Mouse (Mus musculus): ENCODE results near the gene Acp4. TPM values are rescaled to one million over a fixed set of nuclear protein-coding genes. Genes with fewer than 3 reads are reported as not detected.
"Not testable (repeated sequence)": the region's sequence is repeated elsewhere in the genome, so short reads cannot be mapped to it uniquely, and the experiment has no call there.

Gene Acp4
- total and polyA plus RNA-seq, 2 experiments = not detected

DNA sequence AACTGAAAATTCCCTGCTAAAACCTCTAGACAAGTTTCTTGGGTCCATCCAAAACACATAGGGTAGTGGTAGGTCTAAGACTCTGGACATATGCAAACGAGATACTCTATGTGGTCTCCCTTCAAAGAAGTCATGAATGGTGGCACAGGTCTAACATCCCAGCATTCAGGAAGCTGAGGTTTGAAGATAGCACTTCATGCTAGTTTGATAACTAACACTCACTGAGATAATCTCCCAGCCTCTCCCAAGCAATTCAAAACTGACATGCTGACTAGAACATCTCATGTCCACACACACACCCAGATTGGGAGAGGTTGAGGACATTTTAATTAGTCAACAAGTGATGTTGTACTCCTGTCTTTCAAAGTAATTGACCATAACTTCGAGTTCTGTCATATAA is 17.3 kb downstream of the Acp4 start:
- Histone ChIP-seq H3K4me1 (ENCODE audit: control insufficient read depth, insufficient read depth, low read length) (peaks cover 4% of the 10 kb centered on the region; the same call in 1 of the 2 replicates), H3K9ac (ENCODE audit: low read depth, low read length) (no peak overlapping the region), H3K27ac (replicated peaks; ENCODE audit: insufficient read depth, low read depth, low read length) (no peak overlapping the region), H3K36me3 (ENCODE audit: control insufficient read depth, insufficient read depth, low read length) (no peaks in the 10 kb centered on the region), H3K27me3 (ENCODE audit: control insufficient read depth, insufficient read depth, low read length) (no peaks in the 10 kb centered on the region), H3K79me2 (ENCODE audit: control insufficient read depth, insufficient read depth, low read length) (no peaks in the 10 kb centered on the region), H3K4me3 (ENCODE audit: insufficient read depth, low read depth, low read length) (no peak overlapping the region)
- TF ChIP-seq POLR2A (IDR thresholded peaks at IDR 0.05; ENCODE audit: extremely low read depth, insufficient read depth, low read length) = no peak
- no peak for TF ChIP-seq CTCF (IDR thresholded peaks at IDR 0.05; ENCODE audit: low read depth, low read length)
- no peak for DNase-seq (ENCODE audit: extremely low read depth, low read depth, low spot score)
- 67% methylated on average over 2 of the region's 2 CpGs for WGBS

DNA sequence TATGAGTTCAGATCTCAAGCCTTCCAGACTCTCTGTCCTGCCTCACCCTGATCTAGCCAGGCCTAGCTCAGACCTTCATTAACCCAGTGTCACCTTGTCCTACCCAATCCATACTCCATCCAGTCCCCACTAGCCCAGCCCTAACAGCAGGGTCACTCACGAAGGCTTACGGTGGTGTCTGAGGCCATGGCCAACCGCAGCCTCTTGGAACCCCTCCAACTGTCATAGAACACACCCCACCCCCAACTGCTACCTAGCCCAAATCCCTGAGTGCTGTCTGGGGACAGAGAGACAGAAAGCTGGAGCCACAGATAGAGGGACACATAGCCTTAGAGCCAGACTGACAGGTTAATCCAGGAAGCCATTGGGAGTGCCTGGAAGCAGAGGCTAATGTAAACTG is 21.3 kb downstream of the Acp4 start, which contains the start of gene Gm36864:
Gm36864 (plus strand) TSS at position 269 of the 400 bp plus-strand sequence.
- H3K79me2 ChIP-seq (ENCODE audit: control insufficient read depth, insufficient read depth, low read length) = no peaks in the 10 kb centered on the region
- H3K36me3 ChIP-seq (ENCODE audit: control insufficient read depth, insufficient read depth, low read length) = no peaks in the 10 kb centered on the region
- no peak within 1 kb of the TSS for H3K9ac ChIP-seq (ENCODE audit: low read depth, low read length)
- no peak for TF ChIP-seq CTCF (IDR thresholded peaks at IDR 0.05; ENCODE audit: low read depth, low read length)
- TF ChIP-seq POLR2A (IDR thresholded peaks at IDR 0.05; ENCODE audit: extremely low read depth, insufficient read depth, low read length) = no peak
- no peak within 1 kb of the TSS for H3K27ac ChIP-seq (replicated peaks; ENCODE audit: insufficient read depth, low read depth, low read length)
- WGBS = 58% methylated on average over 3 of the region's 3 CpGs
- H3K4me1 ChIP-seq (ENCODE audit: control insufficient read depth, insufficient read depth, low read length) = peaks cover 1% of the 10 kb centered on the region; the same call in 1 of the 2 replicates
- H3K27me3 ChIP-seq (ENCODE audit: control insufficient read depth, insufficient read depth, low read length) = no peaks in the 10 kb centered on the region
- DNase-seq (ENCODE audit: extremely low read depth, low read depth, low spot score) = no peak
- no peak within 1 kb of the TSS for H3K4me3 ChIP-seq (ENCODE audit: insufficient read depth, low read depth, low read length)

DNA sequence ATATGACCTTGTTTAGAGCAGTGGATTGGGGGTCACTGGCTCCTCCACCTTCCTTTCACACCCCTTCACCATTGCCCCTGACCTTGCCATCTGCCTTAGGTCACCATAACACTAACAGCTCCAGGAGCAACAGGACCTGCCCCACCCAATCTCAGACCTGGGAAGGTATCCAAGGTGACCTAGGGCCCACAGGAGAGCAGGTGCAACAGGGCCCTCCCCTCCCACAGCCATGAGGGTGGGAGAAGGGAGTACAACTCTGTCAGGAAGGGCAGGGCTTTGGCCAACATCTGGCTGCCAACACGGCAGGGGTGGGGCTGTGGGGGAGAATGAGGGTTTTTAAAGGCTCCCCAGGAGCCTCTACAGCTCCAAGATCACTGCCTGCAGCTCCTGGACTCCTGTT is 32.1 kb downstream of the Acp4 start, which contains the start of gene Klk1:
Klk1 (plus strand) TSS at position 285 of the 400 bp plus-strand sequence.
- H3K27ac ChIP-seq (replicated peaks; ENCODE audit: insufficient read depth, low read depth, low read length) = no peak within 1 kb of the TSS

DNA sequence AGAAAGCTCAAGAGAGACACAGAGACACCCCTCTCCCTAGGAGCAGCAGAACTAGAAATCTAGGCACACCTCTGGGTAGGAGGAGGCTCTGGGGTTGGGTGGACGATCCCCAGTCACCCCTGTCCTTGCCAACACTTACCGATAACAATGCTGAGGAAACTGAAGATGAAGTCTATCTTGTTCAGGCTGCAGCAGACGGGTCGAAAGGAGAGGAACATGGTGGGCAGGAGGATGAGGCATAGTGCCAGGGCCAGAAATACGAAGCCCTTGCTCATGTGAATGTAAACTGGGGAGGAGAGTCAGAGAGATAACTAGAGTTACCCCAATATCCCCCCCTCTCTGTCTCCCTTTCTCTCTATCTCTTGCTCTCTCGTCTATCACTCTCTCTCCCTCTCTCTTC is 34.8 kb downstream of the Acp4 start:
- not testable (repeated sequence) for H3K27ac ChIP-seq (replicated peaks; ENCODE audit: insufficient read depth, low read depth, low read length); H3K27me3 ChIP-seq (ENCODE audit: control insufficient read depth, insufficient read depth, low read length); H3K79me2 ChIP-seq (ENCODE audit: control insufficient read depth, insufficient read depth, low read length); H3K4me3 ChIP-seq (ENCODE audit: insufficient read depth, low read depth, low read length); H3K9ac ChIP-seq (ENCODE audit: low read depth, low read length); DNase-seq (ENCODE audit: extremely low read depth, low read depth, low spot score); H3K36me3 ChIP-seq (ENCODE audit: control insufficient read depth, insufficient read depth, low read length); H3K4me1 ChIP-seq (ENCODE audit: control insufficient read depth, insufficient read depth, low read length)
- WGBS = 75% methylated on average over 6 of the region's 6 CpGs

More for the DNA sequence above, 32.1 kb downstream of the Acp4 start, which contains the start of gene Klk1:
- H3K36me3 ChIP-seq (ENCODE audit: control insufficient read depth, insufficient read depth, low read length) = no peaks in the 10 kb centered on the region
- no peaks in the 10 kb centered on the region for H3K79me2 ChIP-seq (ENCODE audit: control insufficient read depth, insufficient read depth, low read length)
- no peaks in the 10 kb centered on the region for H3K27me3 ChIP-seq (ENCODE audit: control insufficient read depth, insufficient read depth, low read length)
- TF ChIP-seq CTCF (IDR thresholded peaks at IDR 0.05; ENCODE audit: low read depth, low read length) (no peak), POLR2A (IDR thresholded peaks at IDR 0.05; ENCODE audit: extremely low read depth, insufficient read depth, low read length) (no peak)
- no peak within 1 kb of the TSS for H3K9ac ChIP-seq (ENCODE audit: low read depth, low read length)
- no peak for DNase-seq (ENCODE audit: extremely low read depth, low read depth, low spot score)
- H3K4me3 ChIP-seq (ENCODE audit: insufficient read depth, low read depth, low read length) = no peak within 1 kb of the TSS
- H3K4me1 ChIP-seq (ENCODE audit: control insufficient read depth, insufficient read depth, low read length) = no peaks in the 10 kb centered on the region
- WGBS = 50% methylated on average over 1 of the region's 1 CpGs

DNA sequence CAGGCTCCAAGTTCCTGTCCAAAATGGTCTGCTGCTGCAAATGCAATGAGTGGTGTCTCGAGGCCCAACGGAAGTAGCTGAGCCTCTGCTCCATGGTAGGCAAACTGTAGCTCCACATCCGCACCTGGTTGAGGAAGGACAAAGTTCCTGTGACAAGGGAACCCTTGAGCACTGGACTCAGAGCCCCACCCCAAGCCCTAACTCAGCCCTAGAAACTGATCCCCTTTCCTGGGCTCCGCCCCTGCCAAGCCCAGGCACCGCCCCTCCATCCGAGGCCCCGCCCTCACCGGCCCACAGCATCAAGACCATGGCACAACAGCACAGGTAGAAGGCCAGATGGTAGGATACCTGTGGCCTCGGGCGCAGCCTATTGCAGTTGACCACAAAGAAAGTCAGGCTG is 35.6 kb downstream of the Acp4 start:
- not testable (repeated sequence) for H3K27me3 ChIP-seq (ENCODE audit: control insufficient read depth, insufficient read depth, low read length); H3K4me1 ChIP-seq (ENCODE audit: control insufficient read depth, insufficient read depth, low read length); H3K9ac ChIP-seq (ENCODE audit: low read depth, low read length); DNase-seq (ENCODE audit: extremely low read depth, low read depth, low spot score); H3K4me3 ChIP-seq (ENCODE audit: insufficient read depth, low read depth, low read length); H3K79me2 ChIP-seq (ENCODE audit: control insufficient read depth, insufficient read depth, low read length); H3K36me3 ChIP-seq (ENCODE audit: control insufficient read depth, insufficient read depth, low read length); H3K27ac ChIP-seq (replicated peaks; ENCODE audit: insufficient read depth, low read depth, low read length)
- WGBS = 84% methylated on average over 9 of the region's 10 CpGs

DNA sequence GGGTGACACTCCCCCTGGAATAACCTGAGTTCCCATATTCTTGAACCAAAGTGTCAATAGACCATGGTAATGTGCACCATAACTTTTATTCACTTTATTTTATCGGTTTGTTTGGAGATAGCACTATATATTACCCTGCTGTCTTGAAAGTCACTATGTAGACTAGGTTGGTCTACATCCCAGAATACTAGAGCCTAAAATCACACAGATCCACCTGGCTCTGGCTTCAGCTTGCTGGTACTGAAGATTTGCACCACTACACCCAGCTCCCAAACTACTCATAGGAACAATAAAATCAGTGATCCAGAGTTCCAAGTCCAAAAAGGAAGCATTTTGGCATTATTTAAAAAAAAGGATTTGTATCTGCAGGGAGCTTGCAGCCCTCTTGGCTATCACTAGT is 41.5 kb downstream of the Acp4 start, which contains the start of gene Klk1b5:
Klk1b5 (plus strand) TSS at position 301 of the 400 bp plus-strand sequence.
- WGBS = 88% methylated on average over 1 of the region's 1 CpGs
- Histone ChIP-seq H3K36me3 (ENCODE audit: control insufficient read depth, insufficient read depth, low read length) (no peaks in the 10 kb centered on the region), H3K27ac (replicated peaks; ENCODE audit: insufficient read depth, low read depth, low read length) (no peak within 1 kb of the TSS), H3K27me3 (ENCODE audit: control insufficient read depth, insufficient read depth, low read length) (no peaks in the 10 kb centered on the region), H3K4me3 (ENCODE audit: insufficient read depth, low read depth, low read length) (no peak within 1 kb of the TSS), H3K9ac (ENCODE audit: low read depth, low read length) (no peak within 1 kb of the TSS), H3K4me1 (ENCODE audit: control insufficient read depth, insufficient read depth, low read length) (no peaks in the 10 kb centered on the region), H3K79me2 (ENCODE audit: control insufficient read depth, insufficient read depth, low read length) (no peaks in the 10 kb centered on the region)
- no peak for TF ChIP-seq CTCF (IDR thresholded peaks at IDR 0.05; ENCODE audit: low read depth, low read length)
- no peak for TF ChIP-seq POLR2A (IDR thresholded peaks at IDR 0.05; ENCODE audit: extremely low read depth, insufficient read depth, low read length)
- no peak for DNase-seq (ENCODE audit: extremely low read depth, low read depth, low spot score)

Data from liver, adult 2 months (tissue).